Mouse (Mus musculus) cerebellum, adult 18-20 months (tissue): ENCODE results near the gene Prrc2a.
A peak's percentile ranks its signal among the peaks of the same experiment; 100 is the strongest.

Experiments
- DNase-seq, 2 experiments: peaks; one replicate each; pipeline ENCODE4 v3.0.0; 2021

Prrc2a gene

DNA sequence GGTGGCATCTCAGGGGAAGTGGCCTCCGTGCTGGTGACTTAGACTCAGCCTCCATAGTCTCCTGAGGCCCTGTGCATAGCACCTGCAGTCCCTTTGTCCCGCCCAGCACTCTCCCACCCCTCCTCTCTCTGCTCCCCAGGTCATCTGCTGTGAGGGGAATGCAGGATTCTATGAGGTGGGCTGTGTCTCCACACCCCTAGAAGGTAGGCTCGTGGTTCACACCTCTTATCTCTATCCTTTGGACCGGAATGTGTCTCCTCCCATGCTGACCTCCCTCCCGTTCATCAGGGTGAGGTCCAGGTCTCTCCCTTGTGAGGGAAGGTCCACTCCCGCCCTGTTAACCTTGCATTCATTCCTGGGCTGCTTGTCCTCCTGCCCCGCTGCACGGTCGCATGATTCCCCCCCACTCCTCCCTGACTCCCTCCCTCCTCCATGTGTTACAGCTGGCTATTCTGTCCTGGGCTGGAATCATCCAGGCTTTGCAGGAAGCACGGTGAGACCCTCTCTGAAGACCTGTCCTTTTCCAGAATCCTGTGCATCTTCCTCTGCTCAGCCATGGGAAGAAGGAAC, 64.4 kb downstream of the Prrc2a start:
- peak in 1 of 2 experiments; percentile 22 for DNase-seq
